Mouse (Mus musculus) liver, embryonic 14.5 days (tissue): ENCODE results near the gene Zfp322a. TPM values are rescaled to one million over a fixed set of nuclear protein-coding genes. Genes with fewer than 3 reads are reported as not detected.

Source experiments
- ATAC-seq: fragments of 200-750 bp; cut with Nextera tagmentation; 2 replicates; pipeline ENCODE4 v1.8.0; 2017; ENCODE audit warnings: moderate number of reproducible peaks, mild to moderate bottlenecking, moderate library complexity; ENCODE audit not compliant: insufficient read depth
- DNase-seq, 3 experiments: peaks; one replicate each; pipeline ENCODE4 v3.0.0-alpha.2; 2012 to 2013; ENCODE audit warnings: low read depth in 3 of 3, low spot score in 3 of 3
- H3K27ac ChIP-seq: fragments of 300-500 bp; sonication (generic); 2 replicates; pipeline ENCODE4 v1.5.1; 2014; ENCODE audit warnings: moderate library complexity, mild to moderate bottlenecking, control low read depth, inconsistent platforms
- H3K27me3 ChIP-seq: fragments of 300-500 bp; sonication (generic); 2 replicates; pipeline ENCODE4 v1.6.1; 2014; ENCODE audit warnings: mild to moderate bottlenecking, low read length, moderate library complexity; ENCODE audit not compliant: control insufficient read depth, insufficient read depth
- H3K36me3 ChIP-seq: fragments of 300-500 bp; sonication (generic); replicated peaks from 2 replicates; pipeline ENCODE4 v1.6.1; 2014; ENCODE audit warnings: low read depth; ENCODE audit not compliant: control insufficient read depth, insufficient read depth
- H3K4me1 ChIP-seq, 2 experiments: fragments of 200-500 bp in 1 of 2; fragments of 300-500 bp in 1 of 2; sonication (generic) in 1 of 2; replicated peaks; 2 replicates each; pipeline ENCODE4 v1.6.1; 2012 to 2014; ENCODE audit warnings: antibody characterized with exemption in 1 of 2, inconsistent platforms in 1 of 2, low read length in 1 of 2; ENCODE audit not compliant: control insufficient read depth in 2 of 2, insufficient read depth in 2 of 2
- H3K4me2 ChIP-seq: fragments of 300-500 bp; sonication (generic); 2 replicates; pipeline ENCODE4 v1.6.1; 2014; ENCODE audit warnings: low read depth, mild to moderate bottlenecking, control low read depth, moderate library complexity
- H3K4me3 ChIP-seq, 2 experiments: fragments of 200-500 bp in 1 of 2; fragments of 300-500 bp in 1 of 2; sonication (generic) in 1 of 2; 2 replicates each; pipeline ENCODE4 v1.5.1; 2012 to 2014; ENCODE audit warnings: low read depth in 2 of 2, low read length in 2 of 2, mild to moderate bottlenecking in 2 of 2, control low read depth in 1 of 2, inconsistent platforms in 1 of 2, moderate library complexity in 1 of 2; ENCODE audit not compliant: insufficient read depth in 1 of 2
- H3K9ac ChIP-seq: fragments of 300-500 bp; sonication (generic); replicated peaks from 2 replicates; pipeline ENCODE4 v1.6.1; 2014; ENCODE audit warnings: mild to moderate bottlenecking, control low read depth, moderate library complexity
- H3K9me3 ChIP-seq: fragments of 300-500 bp; sonication (generic); 2 replicates; pipeline ENCODE4 v1.6.1; 2016; ENCODE audit warnings: low read length, mixed read lengths; ENCODE audit not compliant: control insufficient read depth
- CTCF ChIP-seq: IDR thresholded peaks from 2 replicates; pipeline ENCODE4 v1.5.1; 2016; ENCODE audit warnings: antibody characterized with exemption, low read depth, control low read depth
- EP300 ChIP-seq: IDR thresholded peaks from 2 replicates; pipeline ENCODE4 v1.6.1; 2016; ENCODE audit warnings: antibody characterized with exemption, low read depth
- WGBS: fragments of 180-500 bp; shearing (Covaris S2); extraction: QIAGEN DNeasy Blood & Tissue Kit; methylation state at CpG from one replicate; pipeline ENCODE4 v1.1.7; 2014; ENCODE audit not compliant: insufficient replicate concordance; 5-methylcytosine and 5-hydroxymethylcytosine counted together
- polyA plus RNA-seq, 2 experiments: library from polyadenylated mRNA; depleted of rRNA in 1 of 2; stranded (reverse) in 1 of 2; unstranded in 1 of 2; fragments of >200 nt; fragmentation: Nextera tagmentation in 1 of 2; extraction: Ambion mirVana in 1 of 2; gene quantifications; 2 replicates each; pipeline versions ENCODE4 v1.2.1 to v1.2.3; 2012 to 2014

The Zfp322a gene
- 3.0 and 5.4 TPM in 2 replicates for polyA plus RNA-seq (2012; rRNA removed)
- polyA plus RNA-seq (2014; fragmentation: Nextera tagmentation; extraction: Ambion mirVana), result 11.9 and 12.5 TPM in 2 replicates

- DNase-seq (peak; percentile 94 to 95 (median 94)), ATAC-seq (peak; percentile 100)
- Histone ChIP-seq H3K4me3 (peak within 1 kb of the TSS; percentile 73 to 79), H3K4me2 (peak within 1 kb of the TSS; percentile 88), H3K4me1 (peaks cover 7 to 9% of the 10 kb centered on the region in 2 experiments), H3K27me3 (no peaks in the 10 kb centered on the region), H3K36me3 (no peaks in the 10 kb centered on the region), H3K9ac (peak within 1 kb of the TSS; percentile 74), H3K9me3 (no peaks in the 10 kb centered on the region), H3K27ac (peak within 1 kb of the TSS; percentile 49)
- WGBS, result under 1% methylated on average over 55 of the region's 55 CpGs
- TF ChIP-seq EP300 (no peak), CTCF (no peak)
These were observed at the start of gene Zfp322a for GRCm38 (mm10) chr13:23368583-23369420. TSS of gene Zfp322a (minus strand) at chr13:23369208.

- H3K36me3 ChIP-seq, result no peaks in the 10 kb centered on the region
- peaks cover 0 to 7% of the 10 kb centered on the region in 2 experiments; a peak in 3 of 4 replicates for H3K4me1 ChIP-seq
- peak; percentile 84 for ATAC-seq
- TF ChIP-seq EP300 (no peak), CTCF (no peak)
- DNase-seq, result peak; percentile 70 to 76 (median 73)
- peak overlapping the region; percentile 85 for H3K4me2 ChIP-seq
- H3K27me3 ChIP-seq, result no peaks in the 10 kb centered on the region
- H3K4me3 ChIP-seq, result peak overlapping the region; percentile 57 to 63
- H3K9ac ChIP-seq, result peak overlapping the region; percentile 60
- WGBS, result under 1% methylated on average over 28 of the region's 28 CpGs
- H3K9me3 ChIP-seq, result no peaks in the 10 kb centered on the region
- H3K27ac ChIP-seq, result no peak overlapping the region
These were observed 43.9 kb upstream of the Zfp322a start for GRCm38 (mm10) chr13:23412630-23413521.

GRCm38 (mm10) chr13:23412211-23412629 is 43.2 kb upstream of the Zfp322a start:
- Histone ChIP-seq H3K9me3 (no peaks in the 10 kb centered on the region), H3K27ac (no peak overlapping the region), H3K4me3 (peak overlapping the region; percentile 54 to 57), H3K36me3 (no peaks in the 10 kb centered on the region), H3K9ac (peak overlapping the region; percentile 60), H3K4me1 (peaks cover 0 to 7% of the 10 kb centered on the region in 2 experiments; a peak in 3 of 4 replicates), H3K4me2 (peak overlapping the region; percentile 85), H3K27me3 (no peaks in the 10 kb centered on the region)
- WGBS, result under 1% methylated on average over 20 of the region's 20 CpGs
- ATAC-seq (peak; percentile 47), DNase-seq (no peak)
- no peak for TF ChIP-seq CTCF
- no peak for TF ChIP-seq EP300

GRCm38 (mm10) chr13:23411311-23412210 is 42.6 kb upstream of the Zfp322a start:
- Histone ChIP-seq H3K27ac (no peak overlapping the region), H3K4me2 (peak overlapping the region; percentile 85), H3K9me3 (no peaks in the 10 kb centered on the region), H3K27me3 (no peaks in the 10 kb centered on the region), H3K4me1 (peaks cover 0 to 7% of the 10 kb centered on the region in 2 experiments; a peak in 3 of 4 replicates), H3K4me3 (peak overlapping the region; percentile 54 to 57), H3K9ac (peak overlapping the region; percentile 60), H3K36me3 (no peaks in the 10 kb centered on the region)
- TF ChIP-seq CTCF (peak; percentile 37), EP300 (no peak)
- ATAC-seq (peak; percentile 54), DNase-seq (peak; percentile 60 to 74 (median 73))
- WGBS, result 5% methylated on average over 29 of the region's 29 CpGs
